Mouse (Mus musculus) intestine, postnatal 0 days (tissue): Measurements from ENCODE around the gene Mtfr2. TPM values are rescaled to one million over a fixed set of nuclear protein-coding genes. Genes with fewer than 3 reads are reported as not detected.

Source experiments
- ATAC-seq: fragments of 200-750 bp; cut with Nextera tagmentation; 2 replicates; pipeline ENCODE4 v1.8.0; 2017; ENCODE audit warnings: mild to moderate bottlenecking, moderate TSS enrichment, moderate library complexity
- H3K27ac ChIP-seq: fragments of 300-500 bp; sonication (generic); 2 replicates; pipeline ENCODE4 v1.5.1; 2014; ENCODE audit warnings: mild to moderate bottlenecking, low read depth, low read length, moderate library complexity
- H3K27me3 ChIP-seq: fragments of 300-500 bp; sonication (generic); replicated peaks from 2 replicates; pipeline ENCODE4 v1.6.1; 2014; ENCODE audit warnings: low read length, mixed read lengths; ENCODE audit not compliant: control insufficient read depth, insufficient read depth
- H3K36me3 ChIP-seq: fragments of 300-500 bp; sonication (generic); 2 replicates; pipeline ENCODE4 v1.6.1; 2014; ENCODE audit warnings: mild to moderate bottlenecking, moderate library complexity; ENCODE audit not compliant: control insufficient read depth, insufficient read depth
- H3K4me1 ChIP-seq: fragments of 300-500 bp; sonication (generic); replicated peaks from 2 replicates; pipeline ENCODE4 v1.6.1; 2014; ENCODE audit warnings: antibody characterized with exemption, low read length, mixed read lengths; ENCODE audit not compliant: control insufficient read depth, insufficient read depth
- H3K4me2 ChIP-seq: fragments of 300-500 bp; sonication (generic); replicated peaks from 2 replicates; pipeline ENCODE4 v1.6.1; 2014; ENCODE audit warnings: low read depth, mild to moderate bottlenecking, moderate library complexity
- H3K4me3 ChIP-seq: fragments of 300-500 bp; sonication (generic); 2 replicates; pipeline ENCODE4 v1.5.1; 2014; ENCODE audit warnings: low read depth, low read length
- H3K9ac ChIP-seq: fragments of 300-500 bp; sonication (generic); 2 replicates; pipeline ENCODE4 v1.6.1; 2014; ENCODE audit warnings: mild to moderate bottlenecking, low read depth, low read length
- H3K9me3 ChIP-seq: fragments of 300-500 bp; sonication (generic); 2 replicates; pipeline ENCODE4 v1.6.1; 2016; ENCODE audit warnings: mixed run types; ENCODE audit not compliant: control insufficient read depth
- CTCF ChIP-seq: sonication (generic); IDR thresholded peaks from 2 replicates; pipeline ENCODE4 v1.5.1; 2016; ENCODE audit warnings: low read depth, mild to moderate bottlenecking, control low read depth, antibody characterized with exemption, moderate library complexity
- WGBS: fragments of 180-500 bp; shearing (Covaris S2); extraction: QIAGEN DNeasy Blood & Tissue Kit; methylation state at CpG from one replicate; pipeline ENCODE4 v1.1.7; 2014; 5-methylcytosine and 5-hydroxymethylcytosine counted together
- polyA plus RNA-seq: library from polyadenylated mRNA; unstranded; fragments of >200 nt; fragmentation: Nextera tagmentation; extraction: Ambion mirVana; gene quantifications from 2 replicates; pipeline ENCODE4 v1.2.1, GENCODE M21; 2015

The Mtfr2 gene
- polyA plus RNA-seq, 1 experiment from 2014 or later = 0.44 TPM

DNA sequence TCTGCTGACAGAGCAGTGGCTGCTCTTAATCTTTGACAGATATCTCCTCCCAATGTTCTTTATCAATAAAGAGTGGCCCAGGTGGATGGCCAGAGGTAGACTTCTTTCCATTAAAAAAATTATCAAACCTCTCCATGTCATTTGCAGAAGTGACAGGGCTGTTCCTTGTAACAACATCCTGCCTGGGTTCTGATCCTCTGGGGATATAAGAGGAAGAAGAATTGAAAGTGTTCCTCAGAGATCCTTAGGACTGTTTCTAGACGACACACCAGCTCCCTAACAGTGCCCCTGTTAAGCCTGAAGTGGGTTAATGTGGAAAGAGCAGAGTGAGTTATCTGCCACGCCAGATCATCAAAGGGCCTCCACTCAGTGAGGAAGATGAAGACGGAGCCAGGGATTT, 43.0 kb downstream of the Mtfr2 start:
- TF ChIP-seq CTCF = no peak
- Histone ChIP-seq H3K4me1 (no peaks in the 10 kb centered on the region), H3K9me3 (no peaks in the 10 kb centered on the region), H3K27ac (no peak overlapping the region), H3K4me2 (no peak overlapping the region), H3K27me3 (no peaks in the 10 kb centered on the region), H3K9ac (no peak overlapping the region), H3K36me3 (no peaks in the 10 kb centered on the region), H3K4me3 (no peak overlapping the region)
- no peak for ATAC-seq
- 63% methylated on average over 3 of the region's 3 CpGs for WGBS

DNA sequence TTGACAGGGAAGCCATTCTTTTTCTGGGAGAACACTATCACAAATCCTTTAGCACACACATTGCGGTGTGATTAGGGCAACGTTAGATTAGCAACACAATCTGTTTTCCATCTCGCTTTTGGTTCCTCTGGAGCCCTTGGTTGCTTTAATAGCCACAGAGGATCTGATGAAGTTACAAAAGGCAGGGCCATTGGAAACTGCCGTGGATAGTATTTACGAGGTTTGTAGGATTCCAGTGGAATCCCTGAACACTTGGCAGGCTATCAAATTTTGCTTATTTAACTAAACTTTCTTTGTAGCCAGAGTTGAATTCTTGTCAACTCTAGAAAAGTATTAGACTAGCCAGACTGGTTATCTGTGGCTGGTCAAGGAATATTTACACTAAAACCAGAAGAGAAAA, 47.2 kb downstream of the Mtfr2 start:
- WGBS = 41% methylated on average over 5 of the region's 5 CpGs
- ATAC-seq = no peak
- TF ChIP-seq CTCF = no peak
- no peaks in the 10 kb centered on the region for H3K27me3 ChIP-seq
- H3K4me3 ChIP-seq = no peak overlapping the region
- no peak overlapping the region for H3K9ac ChIP-seq
- H3K4me1 ChIP-seq = no peaks in the 10 kb centered on the region
- no peaks in the 10 kb centered on the region for H3K36me3 ChIP-seq
- H3K9me3 ChIP-seq = no peaks in the 10 kb centered on the region
- H3K4me2 ChIP-seq = no peak overlapping the region
- H3K27ac ChIP-seq = no peak overlapping the region

DNA sequence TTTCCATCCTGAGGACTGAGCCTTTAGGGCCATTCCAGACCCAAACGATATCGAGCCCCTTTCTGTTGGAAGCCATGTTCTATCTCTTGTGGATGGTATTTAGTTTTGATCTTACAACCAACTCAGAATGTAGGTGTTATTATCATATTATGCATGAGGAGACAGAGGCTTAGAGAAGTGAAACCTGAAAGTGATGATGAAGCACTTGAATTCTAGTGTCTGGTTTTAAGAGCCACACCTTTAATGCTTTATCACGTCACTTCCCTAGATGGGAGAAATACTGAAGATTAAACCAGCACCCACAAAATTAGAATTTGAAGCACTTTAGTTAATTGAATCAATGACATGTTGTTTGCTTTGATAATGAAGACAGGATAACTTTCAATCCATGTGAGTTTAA, 48.2 kb downstream of the Mtfr2 start:
- Histone ChIP-seq H3K27me3 (no peaks in the 10 kb centered on the region), H3K9me3 (no peaks in the 10 kb centered on the region), H3K4me1 (no peaks in the 10 kb centered on the region), H3K9ac (no peak overlapping the region), H3K4me3 (no peak overlapping the region), H3K4me2 (no peak overlapping the region), H3K36me3 (no peaks in the 10 kb centered on the region), H3K27ac (no peak overlapping the region)
- 95% methylated on average over 3 of the region's 3 CpGs for WGBS
- no peak for ATAC-seq
- no peak for TF ChIP-seq CTCF

DNA sequence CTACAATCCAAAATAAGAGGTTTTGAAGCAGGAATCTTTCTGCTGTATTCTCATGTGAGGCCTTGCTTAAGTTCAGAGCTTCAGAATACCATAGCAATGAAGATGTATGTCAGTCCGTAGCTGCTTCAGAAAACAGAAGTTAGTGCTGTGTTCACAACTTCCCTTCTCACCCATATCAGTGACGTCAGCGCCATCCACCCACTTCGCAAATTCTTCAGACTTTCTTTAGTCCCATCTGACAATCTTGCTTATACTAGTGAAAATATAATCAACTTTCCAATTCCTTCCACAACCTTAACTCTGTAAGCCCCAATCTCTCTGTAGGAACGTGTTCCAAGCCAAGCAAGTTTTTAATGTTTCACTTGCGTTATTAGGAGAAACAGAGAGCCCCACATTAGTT, 50.7 kb downstream of the Mtfr2 start:
- WGBS = 57% methylated on average over 6 of the region's 6 CpGs
- Histone ChIP-seq H3K4me2 (0 out of 2 replicates have a peak overlapping the region, but pooled peaks have one; percentile 1), H3K4me1 (no peaks in the 10 kb centered on the region), H3K4me3 (no peak overlapping the region), H3K9ac (no peak overlapping the region), H3K27me3 (no peaks in the 10 kb centered on the region), H3K9me3 (no peaks in the 10 kb centered on the region), H3K36me3 (no peaks in the 10 kb centered on the region), H3K27ac (0 out of 2 replicates have a peak overlapping the region, but pooled peaks have one; percentile 29)
- ATAC-seq = no peak
- TF ChIP-seq CTCF = no peak

DNA sequence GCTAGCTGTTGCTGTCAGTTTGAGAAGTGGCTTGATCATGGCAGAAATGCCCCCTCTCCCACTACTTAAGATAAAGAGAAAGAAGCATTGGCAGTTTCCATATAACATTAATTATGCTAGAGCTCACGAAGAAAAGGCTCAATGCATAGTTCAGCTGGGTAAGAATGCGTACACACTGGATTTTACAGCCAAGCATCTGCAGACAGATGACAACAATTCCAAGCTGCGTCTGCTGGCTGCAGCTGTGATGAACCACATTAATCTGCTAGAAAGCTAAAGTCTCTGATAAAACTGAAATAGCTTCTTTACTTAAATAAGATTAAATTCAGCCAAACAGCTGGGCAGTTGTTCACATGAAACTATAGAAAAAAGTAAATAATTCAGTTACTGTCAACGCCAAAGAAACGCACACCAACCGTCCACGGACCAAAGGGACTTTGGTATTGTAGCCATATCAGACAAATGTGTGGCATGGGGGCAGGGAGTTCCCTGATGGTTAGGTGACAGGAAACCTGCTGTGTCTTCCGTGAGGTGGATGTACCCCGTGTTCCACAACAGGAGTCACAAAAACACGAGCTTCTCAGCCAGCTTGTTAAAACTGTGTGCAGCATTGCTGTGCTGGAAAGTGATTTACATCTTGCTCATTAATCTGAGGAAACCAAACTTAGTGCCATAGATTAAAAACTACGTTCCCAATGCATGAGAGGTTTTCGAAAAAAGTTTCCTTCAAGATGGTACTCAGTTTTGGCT, 51.2 kb downstream of the Mtfr2 start:
- no peaks in the 10 kb centered on the region for H3K27me3 ChIP-seq
- no peaks in the 10 kb centered on the region for H3K36me3 ChIP-seq
- 0 out of 2 replicates have a peak overlapping the region, but pooled peaks have one; percentile 1 for H3K4me2 ChIP-seq
- no peaks in the 10 kb centered on the region for H3K4me1 ChIP-seq
- no peak for TF ChIP-seq CTCF
- no peak overlapping the region for H3K9ac ChIP-seq
- no peak overlapping the region for H3K4me3 ChIP-seq
- H3K9me3 ChIP-seq = no peaks in the 10 kb centered on the region
- 56% methylated on average over 12 of the region's 12 CpGs for WGBS
- 0 out of 2 replicates have a peak overlapping the region, but pooled peaks have one; percentile 29 for H3K27ac ChIP-seq
- no peak for ATAC-seq

DNA sequence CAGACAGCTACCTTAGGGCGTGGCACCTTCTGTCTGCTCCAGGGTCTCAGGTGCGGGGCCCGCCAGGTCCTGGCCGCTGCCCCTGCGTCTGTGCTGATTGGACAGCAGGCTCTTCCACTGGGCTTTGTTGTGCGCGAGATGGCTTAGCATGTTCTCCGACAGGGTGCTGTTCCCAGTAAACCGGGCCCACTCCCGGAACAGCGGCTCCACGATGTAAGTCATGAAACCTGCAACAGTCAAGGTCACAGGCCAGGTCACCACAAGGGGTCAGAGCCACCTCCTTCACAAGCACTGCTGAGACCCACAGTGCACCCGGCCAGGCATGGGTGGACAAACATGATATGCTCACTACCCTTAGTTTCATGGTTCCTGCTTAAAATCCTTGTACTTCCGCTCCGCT, 52.8 kb downstream of the Mtfr2 start:
- no peaks in the 10 kb centered on the region for H3K27me3 ChIP-seq
- no peaks in the 10 kb centered on the region for H3K4me1 ChIP-seq
- H3K9ac ChIP-seq = no peak overlapping the region
- no peak overlapping the region for H3K4me2 ChIP-seq
- no peaks in the 10 kb centered on the region for H3K36me3 ChIP-seq
- 71% methylated on average over 15 of the region's 15 CpGs for WGBS
- H3K9me3 ChIP-seq = no peaks in the 10 kb centered on the region
- H3K4me3 ChIP-seq = no peak overlapping the region
- H3K27ac ChIP-seq = no peak overlapping the region
- ATAC-seq = no peak
- TF ChIP-seq CTCF = 0 out of 2 replicates have a peak, but pooled peaks have one; percentile 8
